Mouse (Mus musculus) left cerebral cortex, adult 9 months (tissue): ENCODE results near the gene Pde10a.

Experiments
- DNase-seq, 2 experiments: peaks; one replicate each; pipeline ENCODE4 v3.0.0; 2022; ENCODE audit warnings: low spot score in 2 of 2

Gene Pde10a

GRCm38 (mm10) chr17:8580360-8580759, 55.2 kb downstream of the Pde10a start:
- peak in 1 of 2 experiments; percentile 42 for DNase-seq

- peak in 1 of 2 experiments; percentile 22 for DNase-seq
These were observed 56.4 kb downstream of the Pde10a start for GRCm38 (mm10) chr17:8581579-8581978.

GRCm38 (mm10) chr17:8592427-8593277, 67.5 kb downstream of the Pde10a start:
- peak in 1 of 2 experiments; percentile 81 for DNase-seq

GRCm38 (mm10) chr17:8597790-8598189, 72.6 kb downstream of the Pde10a start:
- DNase-seq = peak; percentile 30 to 75

GRCm38 (mm10) chr17:8602976-8603375, 77.8 kb downstream of the Pde10a start:
- no peak for DNase-seq

- DNase-seq = no peak
These were observed 80.7 kb downstream of the Pde10a start for GRCm38 (mm10) chr17:8605921-8606320.

GRCm38 (mm10) chr17:8606695-8607094, 81.5 kb downstream of the Pde10a start:
- no peak for DNase-seq

- DNase-seq = no peak
These were observed 86.7 kb downstream of the Pde10a start for GRCm38 (mm10) chr17:8611916-8612315.

GRCm38 (mm10) chr17:8613882-8614551, 88.8 kb downstream of the Pde10a start:
- DNase-seq = peak; percentile 44 to 93

- DNase-seq = no peak
These were observed 95.2 kb downstream of the Pde10a start for GRCm38 (mm10) chr17:8620346-8620745.

- no peak for DNase-seq
These were observed 95.9 kb downstream of the Pde10a start for GRCm38 (mm10) chr17:8621105-8621504.

- DNase-seq = no peak
These were observed 96.7 kb downstream of the Pde10a start for GRCm38 (mm10) chr17:8621906-8622305.

- DNase-seq = no peak
These were observed 101.2 kb downstream of the Pde10a start for GRCm38 (mm10) chr17:8626421-8626820.

GRCm38 (mm10) chr17:8631701-8632100, 106.5 kb downstream of the Pde10a start:
- no peak for DNase-seq

- no peak for DNase-seq
These were observed 108.4 kb downstream of the Pde10a start for GRCm38 (mm10) chr17:8633596-8633995.

- DNase-seq = no peak
These were observed 109.3 kb downstream of the Pde10a start for GRCm38 (mm10) chr17:8634476-8634875.

GRCm38 (mm10) chr17:8636231-8636630, 111.1 kb downstream of the Pde10a start:
- DNase-seq = no peak

GRCm38 (mm10) chr17:8636691-8637090, 111.5 kb downstream of the Pde10a start:
- no peak for DNase-seq

GRCm38 (mm10) chr17:8637181-8637580, 112.0 kb downstream of the Pde10a start:
- no peak for DNase-seq

GRCm38 (mm10) chr17:8639703-8640380, 114.7 kb downstream of the Pde10a start:
- DNase-seq = no peak

GRCm38 (mm10) chr17:8640741-8641480, 115.7 kb downstream of the Pde10a start:
- no peak for DNase-seq

- DNase-seq = no peak
These were observed 116.3 kb downstream of the Pde10a start for GRCm38 (mm10) chr17:8641491-8641890.
